ENCODE assay signal across 8 mouse cellular contexts in genomic region chr10:7076201-7076600, GRCm38 (mm10). TPM values are rescaled to one million over a fixed set of nuclear protein-coding genes. Genes with fewer than 3 reads are reported as not detected.
A peak's percentile ranks its signal among the peaks of the same experiment; 100 is the strongest.
DNase-seq lines count a peak whose midpoint lies in the region; ATAC-seq lines count a peak whose summit lies in the region.

No protein-coding gene starts in this region.

- no peaks in the 10 kb centered on the region for H3K36me3 ChIP-seq in intestine, embryonic 15.5 days
- H3K36me3 ChIP-seq in midbrain, embryonic 11.5 days (ENCODE audit: control insufficient read depth, insufficient read depth, low read length): no peaks in the 10 kb centered on the region

- peak; percentile 92 for ATAC-seq in granulocyte monocyte progenitor cell, adult 5-6 weeks (replicated peaks; ENCODE audit: poor library complexity, severe bottlenecking)
- peak; percentile 83 for ATAC-seq in intestine, embryonic 15.5 days
- ATAC-seq in midbrain, embryonic 11.5 days (ENCODE audit: low FRiP score): peak; percentile 87
- no peak for ATAC-seq in erythroid progenitor cell, adult 5-6 weeks (replicated peaks; ENCODE audit: low FRiP score, poor library complexity, severe bottlenecking)

- H3K9ac ChIP-seq in intestine, embryonic 15.5 days: no peak overlapping the region
- no peak overlapping the region for H3K9ac ChIP-seq in midbrain, embryonic 11.5 days (ENCODE audit: low read length)

- peak overlapping the region; percentile 30; the same call in 1 of the 2 replicates for H3K4me2 ChIP-seq in intestine, embryonic 15.5 days (replicated peaks)
- H3K4me2 ChIP-seq in midbrain, embryonic 11.5 days: no peak overlapping the region

- peak; percentile 83 for DNase-seq in adrenal gland, postnatal 10 days
- DNase-seq in embryo, embryonic 9.5 days (ENCODE audit: extremely low spot score): peak; percentile 57
- peak; percentile 61 to 86 for DNase-seq in left cerebral cortex, adult 9 months (ENCODE audit: low spot score in 2 of 2)
- peak; percentile 87 for DNase-seq in midbrain, embryonic 11.5 days (ENCODE audit: low spot score, missing footprints)
- peak; percentile 80 to 81 for DNase-seq in right cerebral cortex, postnatal 36 days (ENCODE audit: low spot score in 2 of 2)

- H3K4me3 ChIP-seq in intestine, embryonic 15.5 days (replicated peaks): no peak overlapping the region
- no peak overlapping the region for H3K4me3 ChIP-seq in midbrain, embryonic 11.5 days (ENCODE audit: low read depth, low read length)

- 0 out of 2 replicates have a peak overlapping the region, but pooled peaks have one; percentile 64 for H3K27ac ChIP-seq in intestine, embryonic 15.5 days
- H3K27ac ChIP-seq in midbrain, embryonic 11.5 days (ENCODE audit: low read depth, low read length): no peak overlapping the region

- no peaks in the 10 kb centered on the region for H3K9me3 ChIP-seq in intestine, embryonic 15.5 days
- H3K9me3 ChIP-seq in midbrain, embryonic 11.5 days (ENCODE audit: control insufficient read depth, low read length): no peaks in the 10 kb centered on the region

- H3K4me1 ChIP-seq in intestine, embryonic 15.5 days (replicated peaks): no peaks in the 10 kb centered on the region
- no peaks in the 10 kb centered on the region for H3K4me1 ChIP-seq in midbrain, embryonic 11.5 days (ENCODE audit: control insufficient read depth, insufficient read depth, low read length)

- H3K27me3 ChIP-seq in intestine, embryonic 15.5 days (replicated peaks): no peaks in the 10 kb centered on the region
- H3K27me3 ChIP-seq in midbrain, embryonic 11.5 days (ENCODE audit: control insufficient read depth, insufficient read depth, low read length): no peaks in the 10 kb centered on the region

- 11% methylated on average over 8 of the region's 8 CpGs for WGBS in intestine, embryonic 15.5 days
- 16% methylated on average over 8 of the region's 8 CpGs for WGBS in midbrain, embryonic 11.5 days

RNA-seq across cellular contexts. Expression of gene Ipcef1, which starts 23.9 kb away (rescaled TPM):
- total RNA-seq in adrenal gland, postnatal 10 days (2021): 1 to 10 TPM; 1.3 to 1.4 TPM
- 2.6 and 6.9 TPM in 2 replicates for total RNA-seq in granulocyte monocyte progenitor cell, adult 5-6 weeks (2014; fragmentation: Nextera tagmentation)
- total RNA-seq in granulocyte monocyte progenitor cell, adult 5-6 weeks (2017): 2.1 and 3.4 TPM in 2 replicates
- polyA plus RNA-seq in intestine, embryonic 15.5 days (2015; fragmentation: Nextera tagmentation; extraction: Ambion mirVana): 0.19 and 0.23 TPM in 2 replicates
- 0.26 and 0.63 TPM in 2 replicates for polyA plus RNA-seq in midbrain, embryonic 11.5 days (2014; fragmentation: Nextera tagmentation; extraction: Ambion mirVana)
- 7.6 and 10.9 TPM in 2 replicates for total RNA-seq in erythroid progenitor cell, adult 5-6 weeks (2015; ENCODE audit: low replicate concordance)
- 8.0 and 8.5 TPM in 2 replicates for total RNA-seq in erythroid progenitor cell, adult 5-6 weeks (2017; ENCODE audit: low replicate concordance)
